Mouse (Mus musculus) liver, embryonic 11.5 days (tissue): Measurements from ENCODE around the gene Ntn5. TPM values are rescaled to one million over a fixed set of nuclear protein-coding genes. Genes with fewer than 3 reads are reported as not detected.

Experiments
- ATAC-seq: fragments of 200-750 bp; cut with Nextera tagmentation; replicated peaks from 2 replicates; pipeline ENCODE4 v1.8.0; 2017; ENCODE audit warnings: moderate number of reproducible peaks, mild to moderate bottlenecking, moderate TSS enrichment, moderate library complexity; ENCODE audit not compliant: low FRiP score
- DNase-seq: peaks from one replicate; pipeline ENCODE4 v3.0.0-alpha.2; 2017; ENCODE audit warnings: low spot score
- H3K27ac ChIP-seq: fragments of 300-500 bp; sonication (generic); 2 replicates; pipeline ENCODE4 v1.5.1; 2014; ENCODE audit warnings: mild to moderate bottlenecking, low read depth, low read length, control low read depth
- H3K27me3 ChIP-seq: fragments of 300-500 bp; sonication (generic); replicated peaks from 2 replicates; pipeline ENCODE4 v1.6.1; 2014; ENCODE audit warnings: low read length, mixed read lengths; ENCODE audit not compliant: control insufficient read depth, insufficient read depth
- H3K36me3 ChIP-seq: fragments of 300-500 bp; sonication (generic); 2 replicates; pipeline ENCODE4 v1.6.1; 2014; ENCODE audit warnings: mild to moderate bottlenecking, low read length, moderate library complexity, mixed read lengths; ENCODE audit not compliant: control insufficient read depth, insufficient read depth
- H3K4me1 ChIP-seq: fragments of 300-500 bp; sonication (generic); replicated peaks from 2 replicates; pipeline ENCODE4 v1.6.1; 2014; ENCODE audit warnings: low read length, mixed read lengths; ENCODE audit not compliant: control insufficient read depth, insufficient read depth
- H3K4me2 ChIP-seq: fragments of 300-500 bp; sonication (generic); 2 replicates; pipeline ENCODE4 v1.6.1; 2014; ENCODE audit warnings: mild to moderate bottlenecking, control low read depth, moderate library complexity
- H3K4me3 ChIP-seq: fragments of 300-500 bp; sonication (generic); 2 replicates; pipeline ENCODE4 v1.5.1; 2014; ENCODE audit warnings: low read depth, low read length, control low read depth
- H3K9ac ChIP-seq: fragments of 300-500 bp; sonication (generic); 2 replicates; pipeline ENCODE4 v1.6.1; 2014; ENCODE audit warnings: low read depth, low read length, control low read depth
- H3K9me3 ChIP-seq: fragments of 300-500 bp; sonication (generic); 2 replicates; pipeline ENCODE4 v1.6.1; 2016; ENCODE audit warnings: low read length, inconsistent platforms, mixed read lengths; ENCODE audit not compliant: control insufficient read depth
- WGBS: fragments of 180-500 bp; shearing (Covaris S2); extraction: QIAGEN DNeasy Blood & Tissue Kit; methylation state at CpG from one replicate; pipeline ENCODE4 v1.1.7; 2014; 5-methylcytosine and 5-hydroxymethylcytosine counted together
- polyA plus RNA-seq: library from polyadenylated mRNA; unstranded; fragments of >200 nt; fragmentation: Nextera tagmentation; extraction: Ambion mirVana; gene quantifications from 2 replicates; pipeline ENCODE4 v1.2.1, GENCODE M21; 2014

Ntn5 gene
- polyA plus RNA-seq, 1 experiment from 2014 or later, result 0.23 TPM

DNA sequence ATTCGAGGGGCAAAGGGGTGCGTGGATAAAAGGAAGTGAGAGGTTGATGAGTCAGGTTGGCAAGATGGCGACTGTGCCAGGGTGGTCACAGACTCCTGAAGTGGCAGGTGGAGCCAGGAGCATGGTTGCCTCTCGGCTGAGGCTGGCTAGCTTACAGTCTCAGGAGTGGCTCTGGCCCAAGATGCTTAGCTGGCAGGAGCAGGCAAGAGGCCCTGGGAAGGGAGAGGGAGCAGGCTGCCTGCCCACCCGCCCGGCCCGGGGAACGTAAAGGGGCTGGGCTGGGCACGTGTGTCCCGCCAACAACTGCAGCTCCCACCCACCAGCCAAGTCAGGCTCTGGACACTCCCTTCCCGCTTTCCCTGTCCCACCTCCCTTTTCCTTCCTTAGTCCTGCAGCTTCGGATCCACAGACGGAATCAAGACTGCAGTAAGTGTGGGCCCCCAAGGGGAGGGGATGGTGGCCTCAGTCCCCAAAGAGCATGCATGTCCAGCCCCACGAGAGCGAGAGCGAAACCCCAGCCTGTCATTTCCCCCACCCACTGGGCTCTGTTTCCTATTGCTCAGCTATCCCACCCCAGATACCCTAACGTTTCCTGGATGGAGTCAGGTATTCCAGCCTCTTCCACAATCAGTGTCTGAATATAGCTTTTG is 42.3 kb upstream of the Ntn5 start:
- Histone ChIP-seq H3K4me2 (peak overlapping the region; percentile 5; the same call in 1 of the 2 replicates), H3K4me1 (peaks cover 14% of the 10 kb centered on the region; the same call in 1 of the 2 replicates), H3K27me3 (peaks cover 4% of the 10 kb centered on the region; the same call in 1 of the 2 replicates), H3K9ac (no peak overlapping the region), H3K27ac (no peak overlapping the region), H3K4me3 (no peak overlapping the region), H3K36me3 (peaks cover 3% of the 10 kb centered on the region; the same call in 1 of the 2 replicates), H3K9me3 (no peaks in the 10 kb centered on the region)
- DNase-seq, result no peak
- no peak for ATAC-seq
- WGBS, result 64% methylated on average over 17 of the region's 17 CpGs

GRCm38 (mm10) chr7:45642083-45642482 is 41.7 kb upstream of the Ntn5 start:
- H3K9me3 ChIP-seq, result no peaks in the 10 kb centered on the region
- no peak overlapping the region for H3K27ac ChIP-seq
- no peak overlapping the region for H3K9ac ChIP-seq
- WGBS, result 75% methylated on average over 5 of the region's 5 CpGs
- peaks cover 14% of the 10 kb centered on the region; the same call in 1 of the 2 replicates for H3K4me1 ChIP-seq
- H3K27me3 ChIP-seq, result peaks cover 4% of the 10 kb centered on the region; the same call in 1 of the 2 replicates
- DNase-seq, result no peak
- H3K36me3 ChIP-seq, result no peaks in the 10 kb centered on the region
- no peak overlapping the region for H3K4me3 ChIP-seq
- H3K4me2 ChIP-seq, result no peak overlapping the region; the same call in 1 of the 2 replicates
- ATAC-seq, result no peak

DNA sequence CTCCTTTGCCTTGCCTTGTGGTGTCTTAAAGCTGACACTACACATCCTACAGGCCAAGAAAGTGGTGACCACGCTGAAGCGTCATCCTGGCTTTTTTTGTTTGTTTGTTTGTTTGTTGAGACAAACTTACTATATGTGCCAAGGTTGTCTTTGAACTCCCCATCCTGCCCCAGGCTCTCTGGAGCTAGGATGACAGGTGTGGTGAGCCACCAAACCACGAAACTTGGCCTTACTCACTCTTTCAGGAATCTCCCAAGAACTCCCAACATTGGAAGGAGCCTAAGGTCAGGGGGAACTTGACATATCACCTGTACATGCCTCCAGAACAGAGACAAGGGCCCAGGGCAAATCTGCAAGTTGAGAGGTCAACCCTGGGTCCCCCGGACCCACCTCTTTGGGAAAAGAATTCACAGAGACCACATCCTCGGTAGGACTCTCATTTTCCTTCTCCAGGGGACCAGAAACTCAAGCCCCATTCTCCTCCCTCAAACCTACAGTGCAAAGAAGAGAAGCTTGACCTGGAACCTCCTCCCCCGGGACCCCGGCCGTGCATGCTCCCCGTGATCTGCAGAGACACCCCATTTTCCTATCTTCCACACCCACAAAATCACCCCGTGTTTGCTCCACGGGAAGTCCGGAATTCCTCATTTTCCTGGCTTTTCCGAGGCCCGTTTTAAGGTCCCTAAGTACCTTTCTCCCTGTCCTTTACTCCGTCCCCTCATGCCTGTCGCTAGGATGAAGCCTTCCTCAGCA is 41.1 kb upstream of the Ntn5 start:
- DNase-seq (no peak), ATAC-seq (no peak)
- Histone ChIP-seq H3K27me3 (peaks cover 4% of the 10 kb centered on the region; the same call in 1 of the 2 replicates), H3K9me3 (no peaks in the 10 kb centered on the region), H3K9ac (peak overlapping the region; percentile 64), H3K27ac (peak overlapping the region; percentile 53; the same call in 1 of the 2 replicates), H3K36me3 (no peaks in the 10 kb centered on the region), H3K4me1 (peaks cover 14% of the 10 kb centered on the region; the same call in 1 of the 2 replicates), H3K4me2 (peak overlapping the region; percentile 84), H3K4me3 (peak overlapping the region; percentile 52)
- WGBS, result 49% methylated on average over 16 of the region's 16 CpGs

DNA sequence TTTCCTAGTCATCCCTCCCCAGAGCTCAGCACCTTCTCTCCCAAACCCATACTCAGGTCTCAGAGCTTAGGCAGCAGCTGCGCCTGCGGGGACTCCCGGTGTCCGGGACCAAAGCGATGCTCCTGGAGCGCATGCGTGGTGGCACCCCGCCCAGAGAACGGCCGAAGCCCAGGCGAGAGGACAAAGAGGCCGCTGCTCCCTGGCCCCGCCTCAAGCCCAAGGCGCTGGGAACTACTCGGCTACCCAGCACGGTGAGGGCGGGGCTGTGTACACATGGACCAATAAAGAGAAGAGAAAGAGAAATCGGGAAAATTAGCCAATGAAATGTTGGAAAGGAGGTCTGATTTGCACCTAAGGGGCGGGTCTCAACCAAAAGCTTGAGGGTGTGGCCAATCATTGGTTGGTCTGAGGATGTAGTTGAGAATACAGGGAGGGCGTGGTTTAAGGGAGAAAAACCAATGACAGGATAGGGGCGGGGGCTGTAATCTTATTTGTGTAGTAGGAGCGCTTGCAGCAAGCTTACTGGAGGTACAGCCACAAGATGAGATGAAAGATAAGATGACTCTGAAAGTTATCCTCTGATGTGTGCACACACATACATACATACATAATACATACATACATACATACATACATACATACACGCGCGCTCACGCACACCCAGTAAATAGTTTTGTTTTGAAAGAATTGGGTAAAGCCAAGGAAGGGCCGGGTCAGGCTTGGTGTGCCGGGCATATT is 40.2 kb upstream of the Ntn5 start:
- Histone ChIP-seq H3K4me2 (peak overlapping the region; percentile 84), H3K9ac (peak overlapping the region; percentile 64), H3K36me3 (no peaks in the 10 kb centered on the region), H3K4me1 (peaks cover 12% of the 10 kb centered on the region; the same call in 1 of the 2 replicates), H3K27me3 (peaks cover 4% of the 10 kb centered on the region; the same call in 1 of the 2 replicates), H3K4me3 (peak overlapping the region; percentile 52), H3K9me3 (no peaks in the 10 kb centered on the region), H3K27ac (peak overlapping the region; percentile 46; the same call in 1 of the 2 replicates)
- DNase-seq, result peak; percentile 89
- peak; percentile 88 for ATAC-seq
- WGBS, result 3% methylated on average over 28 of the region's 28 CpGs

DNA sequence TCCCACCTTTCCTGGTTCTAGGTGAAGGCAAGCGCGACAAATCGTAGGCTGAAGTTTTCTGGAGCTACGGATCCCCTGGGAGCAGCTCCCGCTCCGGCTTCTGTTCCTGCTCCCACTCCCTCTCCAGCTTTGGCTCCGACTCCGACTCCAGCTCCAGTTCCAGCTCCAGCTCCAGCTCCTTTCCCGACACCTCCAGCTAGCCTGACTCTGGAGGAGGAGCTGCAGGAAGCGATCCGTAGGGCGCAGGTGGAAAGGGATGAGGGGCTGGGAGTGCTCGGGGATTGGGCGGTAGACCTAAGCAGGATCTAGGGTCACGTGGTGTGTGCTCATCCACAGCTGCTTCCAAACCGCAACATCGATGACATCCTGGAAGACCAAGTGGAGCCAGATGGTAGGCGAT is 39.6 kb upstream of the Ntn5 start:
- peaks cover 4% of the 10 kb centered on the region; the same call in 1 of the 2 replicates for H3K27me3 ChIP-seq
- H3K9ac ChIP-seq, result 0 out of 2 replicates have a peak overlapping the region, but pooled peaks have one; percentile 12
- no peaks in the 10 kb centered on the region for H3K9me3 ChIP-seq
- ATAC-seq (no peak), DNase-seq (no peak)
- H3K4me2 ChIP-seq, result peak overlapping the region; percentile 84
- H3K4me3 ChIP-seq, result peak overlapping the region; percentile 52
- 7% methylated on average over 18 of the region's 18 CpGs for WGBS
- peak overlapping the region; percentile 46; the same call in 1 of the 2 replicates for H3K27ac ChIP-seq
- no peaks in the 10 kb centered on the region for H3K36me3 ChIP-seq
- H3K4me1 ChIP-seq, result peaks cover 12% of the 10 kb centered on the region; the same call in 1 of the 2 replicates

- H3K36me3 ChIP-seq, result no peaks in the 10 kb centered on the region
- no peak overlapping the region for H3K9ac ChIP-seq
- H3K9me3 ChIP-seq, result no peaks in the 10 kb centered on the region
- peak overlapping the region; percentile 84 for H3K4me2 ChIP-seq
- peaks cover 4% of the 10 kb centered on the region; the same call in 1 of the 2 replicates for H3K27me3 ChIP-seq
- ATAC-seq (no peak), DNase-seq (no peak)
- no peak overlapping the region for H3K27ac ChIP-seq
- no peak overlapping the region for H3K4me3 ChIP-seq
- 62% methylated on average over 6 of the region's 6 CpGs for WGBS
- peaks cover 12% of the 10 kb centered on the region; the same call in 1 of the 2 replicates for H3K4me1 ChIP-seq
These were observed 38.8 kb upstream of the Ntn5 start for GRCm38 (mm10) chr7:45644872-45645590.

DNA sequence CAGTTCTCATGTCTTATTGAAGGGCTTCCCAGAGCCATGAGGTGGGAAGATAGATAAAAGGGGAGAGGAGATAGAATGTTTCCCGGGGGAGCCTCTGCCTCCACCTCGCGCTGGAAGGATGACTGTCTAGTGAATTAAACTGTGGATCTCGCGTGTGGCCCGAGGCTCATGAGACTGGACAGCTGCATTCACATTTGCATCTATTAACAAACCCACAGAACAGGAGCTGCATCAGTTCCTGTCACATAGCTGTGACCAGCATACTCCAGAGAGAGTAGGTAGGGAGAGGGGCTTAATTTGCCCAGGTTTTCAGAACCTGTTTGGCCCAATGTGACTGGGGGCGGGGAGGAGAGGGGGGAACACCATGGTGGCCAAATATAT is 38.2 kb upstream of the Ntn5 start:
- H3K9me3 ChIP-seq, result no peaks in the 10 kb centered on the region
- H3K27ac ChIP-seq, result no peak overlapping the region
- H3K9ac ChIP-seq, result no peak overlapping the region
- no peak overlapping the region for H3K4me2 ChIP-seq
- 0 out of 2 replicates have a peak, but pooled peaks cover 4% of the 10 kb centered on the region for H3K27me3 ChIP-seq
- H3K36me3 ChIP-seq, result no peaks in the 10 kb centered on the region
- H3K4me1 ChIP-seq, result peaks cover 12% of the 10 kb centered on the region; the same call in 1 of the 2 replicates
- H3K4me3 ChIP-seq, result no peak overlapping the region
- no peak for ATAC-seq
- 80% methylated on average over 7 of the region's 7 CpGs for WGBS
- no peak for DNase-seq

DNA sequence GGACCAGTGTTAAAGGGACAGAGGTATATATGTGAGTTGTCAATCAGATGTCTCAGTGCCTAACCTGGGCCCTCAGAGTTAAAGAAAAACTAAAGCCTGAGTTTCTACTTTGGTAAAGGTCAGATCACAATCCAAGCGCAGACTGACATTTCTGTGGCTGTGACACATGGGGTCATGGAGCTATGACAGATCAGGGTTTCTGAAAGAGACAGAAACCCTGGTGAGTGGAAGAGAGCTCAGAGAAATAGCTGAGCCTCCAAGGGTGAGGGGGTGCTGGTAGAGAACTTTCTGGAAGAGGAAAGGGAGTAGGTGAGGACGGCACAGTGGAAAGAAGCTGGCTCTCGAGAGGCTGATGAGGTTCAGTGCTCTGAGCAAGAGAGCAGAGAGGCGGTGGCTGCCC is 37.2 kb upstream of the Ntn5 start:
- Histone ChIP-seq H3K9me3 (no peaks in the 10 kb centered on the region), H3K9ac (no peak overlapping the region), H3K4me1 (peaks cover 12% of the 10 kb centered on the region; the same call in 1 of the 2 replicates), H3K27me3 (0 out of 2 replicates have a peak, but pooled peaks cover 4% of the 10 kb centered on the region), H3K27ac (no peak overlapping the region), H3K4me2 (no peak overlapping the region), H3K4me3 (no peak overlapping the region), H3K36me3 (no peaks in the 10 kb centered on the region)
- DNase-seq (no peak), ATAC-seq (no peak)
- WGBS, result 77% methylated on average over 4 of the region's 4 CpGs
